Mouse (Mus musculus) granulocyte monocyte progenitor cell, adult 5-6 weeks (primary cell): ENCODE data around the gene Vamp9. TPM values are rescaled to one million over a fixed set of nuclear protein-coding genes. Genes with fewer than 3 reads are reported as not detected.

Experiments used
- ATAC-seq: replicated peaks from 2 replicates; pipeline ENCODE4 v1.8.0; 2016; ENCODE audit warnings: mild to moderate bottlenecking, moderate TSS enrichment, inconsistent platforms; ENCODE audit not compliant: poor library complexity, severe bottlenecking
- total RNA-seq, 2 experiments: library from RNA; stranded (forward) in 1 of 2; stranded (reverse) in 1 of 2; fragments of 200-712, 200-1000 nt in 1 of 2; fragments of >200 nt in 1 of 2; fragmentation: Nextera tagmentation in 1 of 2; gene quantifications; 2 replicates each; pipeline ENCODE4 v1.2.3; 2014 to 2017

Vamp9 gene
- total RNA-seq, 2 experiments from 2014 or later = not detected

- ATAC-seq = no peak
Measured at GRCm38 (mm10) chr5:99941273-99941672, 35.2 kb downstream of the Vamp9 start.

- no peak for ATAC-seq
Measured at GRCm38 (mm10) chr5:99941776-99942502, 35.9 kb downstream of the Vamp9 start.

GRCm38 (mm10) chr5:99952513-99952912 is 46.5 kb downstream of the Vamp9 start:
- no peak for ATAC-seq

- no peak for ATAC-seq
Measured at GRCm38 (mm10) chr5:99953883-99954282, 47.8 kb downstream of the Vamp9 start.

GRCm38 (mm10) chr5:99958666-99959065 is 52.6 kb downstream of the Vamp9 start:
- ATAC-seq = no peak

GRCm38 (mm10) chr5:99959236-99959936 is 53.3 kb downstream of the Vamp9 start:
- ATAC-seq = no peak

GRCm38 (mm10) chr5:99959960-99960359 is 53.9 kb downstream of the Vamp9 start:
- ATAC-seq = no peak

- ATAC-seq = peak; percentile 48
Measured at GRCm38 (mm10) chr5:99973941-99974340, 67.9 kb downstream of the Vamp9 start.

GRCm38 (mm10) chr5:99975061-99975460 is 69.0 kb downstream of the Vamp9 start:
- no peak for ATAC-seq

- ATAC-seq = no peak
Measured at GRCm38 (mm10) chr5:99975776-99976175, 69.7 kb downstream of the Vamp9 start.

- ATAC-seq = no peak
Measured at GRCm38 (mm10) chr5:99976334-99976955, 70.4 kb downstream of the Vamp9 start.

- ATAC-seq = peak; percentile 65
Measured at GRCm38 (mm10) chr5:99977516-99978301, 71.7 kb downstream of the Vamp9 start.

GRCm38 (mm10) chr5:99978699-99979442 is 72.8 kb downstream of the Vamp9 start, which contains the start of the genes Hnrnpd and 4930524J08Rik:
TSS of gene Hnrnpd (minus strand) at chr5:99978938.
TSS of gene 4930524J08Rik (plus strand) at chr5:99979061.
- peak; percentile 73 for ATAC-seq

GRCm38 (mm10) chr5:99983452-99984061 is 77.5 kb downstream of the Vamp9 start:
- peak; percentile 64 for ATAC-seq

- no peak for ATAC-seq
Measured at GRCm38 (mm10) chr5:99994166-99994565, 88.1 kb downstream of the Vamp9 start.

GRCm38 (mm10) chr5:99994680-99995079 is 88.6 kb downstream of the Vamp9 start:
- ATAC-seq = no peak

- ATAC-seq = peak; percentile 82
Measured at GRCm38 (mm10) chr5:100000048-100000447, 94.0 kb downstream of the Vamp9 start.

GRCm38 (mm10) chr5:100000500-100000899 is 94.4 kb downstream of the Vamp9 start:
- ATAC-seq = no peak
